Mouse (Mus musculus) stomach, postnatal 0 days (tissue): ENCODE measurements around the gene Gm43517.

Experiments used
- CTCF ChIP-seq: IDR thresholded peaks from 2 replicates; pipeline ENCODE4 v1.5.1; 2016; ENCODE audit warnings: antibody characterized with exemption, low read depth, mild to moderate bottlenecking, moderate library complexity
- EP300 ChIP-seq: optimal IDR thresholded peaks from 2 replicates; pipeline ENCODE3; 2016; ENCODE audit warnings: antibody characterized with exemption

DNA sequence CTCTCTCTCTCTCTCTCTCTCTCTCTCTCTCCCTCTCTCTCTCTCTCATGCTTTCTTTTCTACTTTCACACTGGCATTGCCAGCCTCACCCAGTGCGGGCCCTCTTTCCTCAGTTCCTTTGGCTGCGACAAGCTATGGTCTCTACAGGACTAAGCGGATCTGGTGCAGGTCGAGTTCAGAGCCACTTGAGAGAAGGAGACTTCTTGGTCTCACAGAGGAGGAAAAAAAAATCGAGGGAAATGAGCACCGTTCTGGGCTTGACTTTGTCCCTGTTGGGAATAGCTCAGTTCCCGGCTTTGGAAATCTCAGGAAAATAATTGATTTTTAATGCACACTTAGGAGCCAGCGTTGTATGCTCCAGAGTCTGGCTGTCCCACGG lies 5.9 kb downstream of the Gm43517 start:
- TF ChIP-seq CTCF: no peak
- no peak for TF ChIP-seq EP300
